Mouse (Mus musculus) frontal cortex, postnatal 25 days (tissue): Measurements from ENCODE around the gene Krtap19-1.

Experiments used
- DNase-seq, 2 experiments: peaks; one replicate each; pipeline ENCODE4 v3.0.0; 2022; ENCODE audit warnings: low spot score in 2 of 2

The Krtap19-1 gene

GRCm38 (mm10) chr16:88869311-88869710 lies at the start of gene Krtap19-1:
Gene Krtap19-1, minus strand, starts transcription at chr16:88869411.
- DNase-seq = no peak

GRCm38 (mm10) chr16:88896357-88896756 lies 27.1 kb upstream of the Krtap19-1 start, which contains the start of gene Krtap19-5:
Gene Krtap19-5, minus strand, starts transcription at chr16:88896457.
- no peak for DNase-seq

- DNase-seq = no peak
Measured at GRCm38 (mm10) chr16:88886870-88887269, 17.7 kb upstream of the Krtap19-1 start.

DNA sequence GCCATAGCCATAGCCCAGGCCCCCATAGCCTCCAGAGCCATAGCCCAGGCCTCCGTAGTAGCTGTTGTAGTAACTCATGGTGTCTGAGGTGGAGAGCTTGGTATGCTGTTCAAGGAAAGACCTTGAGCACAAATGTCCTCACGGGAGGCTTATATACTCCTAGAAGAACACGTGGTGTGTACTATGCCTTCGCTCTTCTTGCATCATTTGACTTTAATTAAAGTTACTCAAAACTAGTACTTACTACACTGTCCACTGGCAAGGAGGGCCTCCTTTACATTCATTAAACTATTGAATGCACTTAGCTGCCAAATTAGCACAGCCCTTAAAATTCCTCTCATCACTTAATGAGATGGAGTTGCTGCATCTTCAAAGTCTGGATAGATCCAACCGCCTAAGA lies 15.8 kb upstream of the Krtap19-1 start, which contains the start of gene Krtap19-4:
Gene Krtap19-4 (minus strand): TSS at position 101 of the 400 bp plus-strand sequence.
- no peak for DNase-seq

- DNase-seq = no peak
Measured at GRCm38 (mm10) chr16:88877938-88878337, 8.7 kb upstream of the Krtap19-1 start, which contains the start of gene Krtap19-3. Gene Krtap19-3, minus strand, starts transcription at chr16:88878038.

GRCm38 (mm10) chr16:88874169-88874568 lies 5.0 kb upstream of the Krtap19-1 start, which contains the start of gene Krtap19-2:
Gene Krtap19-2, minus strand, starts transcription at chr16:88874269.
- DNase-seq = no peak

GRCm38 (mm10) chr16:88864887-88865407 lies 4.3 kb downstream of the Krtap19-1 start:
- DNase-seq = no peak

DNA sequence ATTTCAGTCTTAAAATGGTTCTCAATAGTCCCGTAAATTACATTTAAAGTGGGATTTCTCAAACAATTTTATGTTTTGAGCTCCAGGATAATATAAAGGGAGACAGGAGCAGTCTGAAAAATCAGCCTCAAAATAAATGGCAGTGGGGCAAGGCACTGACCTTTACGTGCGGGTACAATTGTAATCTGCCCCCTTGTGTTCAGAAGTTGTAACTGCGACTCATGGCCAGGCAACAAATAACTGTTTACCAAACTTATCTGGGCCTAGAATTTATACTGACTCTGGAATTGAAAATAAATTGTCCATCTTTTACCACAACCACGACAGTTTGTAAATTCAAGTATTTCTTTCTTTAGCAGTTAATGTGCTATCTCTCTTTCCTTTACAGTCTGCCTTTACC lies 17.8 kb downstream of the Krtap19-1 start:
- no peak for DNase-seq

DNA sequence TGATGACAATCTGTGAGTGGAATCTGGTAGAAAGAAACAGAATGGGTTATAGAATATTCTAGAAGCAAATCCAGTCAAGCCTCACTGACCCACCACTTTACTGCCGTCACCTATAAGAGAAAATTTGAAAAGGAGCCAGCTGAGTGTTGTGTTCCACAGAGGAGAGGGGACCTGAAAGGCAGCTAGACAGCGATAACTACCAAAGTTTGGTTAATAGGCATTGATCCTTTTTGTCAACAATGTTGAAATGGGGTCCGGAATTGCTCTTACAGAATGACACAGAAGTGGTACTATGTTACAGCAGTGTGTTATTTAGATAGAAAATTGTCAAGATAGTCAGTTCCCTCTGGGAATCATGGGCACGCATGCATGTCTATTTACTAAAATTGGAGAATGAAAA lies 20.7 kb downstream of the Krtap19-1 start:
- no peak for DNase-seq

- DNase-seq = no peak
Measured at GRCm38 (mm10) chr16:88847363-88847762, 21.8 kb downstream of the Krtap19-1 start.

- no peak for DNase-seq
Measured at GRCm38 (mm10) chr16:88826978-88827377, 42.2 kb downstream of the Krtap19-1 start.

DNA sequence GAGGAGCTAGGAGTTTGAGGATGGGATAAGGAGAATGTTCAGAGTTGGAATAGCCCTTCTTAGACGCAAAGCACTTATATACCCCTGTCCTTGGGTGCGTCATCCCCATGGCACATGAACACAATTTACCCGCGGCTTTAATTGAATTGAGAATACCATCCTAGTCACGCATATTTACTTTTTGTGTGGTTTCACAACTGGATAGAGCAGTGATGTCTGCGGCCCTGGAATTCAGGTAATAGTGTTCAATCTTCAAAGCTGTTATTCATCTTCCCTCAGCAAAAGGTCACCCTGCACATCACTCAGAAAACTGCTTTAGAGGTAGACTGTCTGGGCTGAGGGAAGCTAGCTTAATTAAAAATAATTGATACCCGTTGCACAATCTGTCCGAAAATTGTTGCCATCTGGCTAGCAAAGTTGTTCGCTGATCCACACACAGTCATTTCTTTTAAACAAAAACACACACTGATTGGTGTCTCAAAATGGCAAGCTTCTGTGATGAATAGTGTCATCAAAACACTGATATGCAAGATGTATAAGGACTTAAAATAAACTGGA lies 43.0 kb downstream of the Krtap19-1 start, which contains the start of gene Krtap14:
Gene Krtap14 (minus strand): TSS at position 51 of the 558 bp plus-strand sequence.
- DNase-seq = no peak

GRCm38 (mm10) chr16:88823736-88824135 lies 45.5 kb downstream of the Krtap19-1 start:
- no peak for DNase-seq

DNA sequence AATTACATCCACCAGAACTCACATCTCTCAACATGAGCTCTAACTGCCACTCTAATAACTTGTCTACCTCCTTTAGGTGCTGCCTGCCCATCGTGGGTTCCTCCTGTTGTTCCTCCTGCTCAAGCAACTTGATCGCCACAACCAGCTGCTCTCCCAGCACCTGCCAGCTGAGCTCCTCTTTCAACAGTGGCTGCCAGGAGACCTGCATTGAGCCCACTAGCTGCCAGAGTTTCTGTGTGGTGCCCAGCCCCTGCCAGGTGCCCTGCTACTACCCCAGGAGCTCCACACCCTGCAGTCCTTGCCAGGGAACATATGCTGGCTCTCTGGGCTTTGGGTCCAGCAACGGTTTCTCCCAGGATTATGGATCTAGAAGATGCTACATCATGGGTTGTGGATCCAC lies 49.1 kb downstream of the Krtap19-1 start, which contains the start of gene Krtap15:
Gene Krtap15 (plus strand): TSS at position 150 of the 400 bp plus-strand sequence.
- DNase-seq = no peak
